Mouse (Mus musculus) cerebellum, adult 11 months (tissue): Measurements from ENCODE around the gene Opa3.

Experiments
- DNase-seq: peaks from one replicate; pipeline ENCODE4 v3.0.0; 2022

Gene Opa3

DNA sequence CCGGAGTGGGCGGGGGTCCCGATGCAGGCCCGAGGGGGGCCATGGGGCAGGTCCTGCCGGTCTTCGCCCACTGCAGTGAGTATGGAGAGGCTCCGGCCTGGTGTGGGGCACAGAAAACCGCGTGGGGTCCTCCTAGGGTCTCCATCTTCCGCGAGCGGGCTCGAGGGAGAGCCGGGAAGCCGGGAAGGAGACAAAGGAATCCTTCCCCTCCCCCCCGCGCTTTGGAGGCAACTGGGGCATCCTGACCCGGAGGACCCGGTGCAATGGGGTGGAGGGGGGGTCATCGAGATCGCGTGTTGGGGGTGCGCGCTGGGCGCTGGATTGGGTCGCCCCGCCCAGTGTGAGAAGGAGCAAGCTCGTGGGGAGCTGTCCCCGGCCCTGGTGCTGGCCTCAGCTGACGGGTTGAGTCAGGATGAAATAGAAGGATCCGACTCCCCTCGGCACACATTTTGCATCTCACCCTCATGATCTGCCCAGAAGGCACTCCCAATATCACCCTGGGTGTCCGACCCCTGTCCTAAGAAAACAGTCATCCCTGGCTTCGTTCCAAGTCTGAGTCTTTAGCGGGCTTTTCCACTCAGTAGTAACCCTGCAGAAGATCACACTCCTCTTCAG, 54.8 kb downstream of the Opa3 start:
- DNase-seq = peak; percentile 67

DNA sequence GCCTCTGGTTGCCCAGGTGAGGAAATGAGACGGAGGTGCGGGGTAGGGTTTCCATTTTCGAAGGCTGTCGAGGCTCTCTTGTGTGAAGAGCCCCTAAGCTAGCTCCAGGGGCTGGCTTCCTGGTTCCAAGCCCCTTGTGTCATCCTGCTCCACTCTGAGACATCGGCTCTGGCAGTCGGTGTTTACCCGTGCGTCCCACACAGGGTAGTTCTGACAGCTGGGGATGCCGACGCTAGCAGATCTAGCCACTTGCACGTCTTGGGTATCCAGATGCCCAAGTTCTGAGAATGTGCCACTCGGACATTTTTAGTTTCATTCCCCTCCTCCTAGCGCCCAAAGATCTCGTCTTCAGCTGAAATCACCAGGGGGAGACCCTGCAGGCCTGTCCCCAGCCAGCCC, 55.3 kb downstream of the Opa3 start:
- no peak for DNase-seq

DNA sequence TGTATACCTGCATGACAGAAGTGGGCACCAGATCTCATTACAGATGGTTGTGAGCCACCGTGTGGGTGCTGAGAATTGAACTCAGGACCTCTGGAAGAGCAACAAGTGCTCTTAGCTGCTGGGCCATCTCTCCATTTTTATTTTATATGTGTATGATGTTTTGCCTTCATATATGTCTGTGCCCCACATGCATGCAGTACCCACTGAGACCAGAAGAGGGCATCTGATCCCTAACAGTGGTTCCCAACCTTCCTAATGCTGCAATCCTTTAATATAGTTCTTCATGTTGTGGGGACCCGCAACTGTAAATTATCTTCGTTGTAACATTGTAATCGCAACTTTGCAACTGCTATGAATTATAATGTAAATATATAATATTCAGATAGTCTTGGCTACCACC, 56.6 kb downstream of the Opa3 start:
- no peak for DNase-seq

DNA sequence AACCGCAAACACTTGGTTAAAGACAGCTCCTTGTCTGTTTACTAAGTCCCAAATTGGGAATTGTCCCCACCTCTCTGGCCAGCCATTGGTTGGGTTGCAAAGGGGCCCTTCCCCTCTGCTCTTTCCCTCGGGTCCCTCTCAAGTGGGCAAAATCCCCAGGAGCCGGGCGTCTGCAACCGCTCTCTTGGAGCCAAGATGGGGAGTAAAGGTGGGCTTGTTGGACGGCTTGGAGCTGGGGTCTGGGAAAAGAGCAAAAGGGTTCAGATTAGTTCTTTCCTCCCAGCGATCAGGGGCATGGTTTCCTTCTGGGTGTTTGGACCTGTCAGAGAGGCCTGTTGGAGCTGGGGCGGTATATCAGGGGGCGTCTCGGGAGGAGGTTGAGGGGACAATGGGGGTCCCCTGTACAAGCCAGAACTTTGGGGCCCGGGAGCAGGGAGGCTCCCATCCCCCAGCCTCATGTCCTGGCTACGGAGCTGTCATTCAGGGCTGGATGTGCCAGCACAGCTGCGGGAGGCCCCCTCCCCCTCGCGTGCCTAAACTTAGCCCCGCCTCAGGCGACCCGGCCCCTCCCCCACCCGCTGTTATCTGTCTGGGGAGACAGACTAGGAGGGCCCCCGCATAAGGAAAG, 62.9 kb downstream of the Opa3 start:
- DNase-seq = no peak

DNA sequence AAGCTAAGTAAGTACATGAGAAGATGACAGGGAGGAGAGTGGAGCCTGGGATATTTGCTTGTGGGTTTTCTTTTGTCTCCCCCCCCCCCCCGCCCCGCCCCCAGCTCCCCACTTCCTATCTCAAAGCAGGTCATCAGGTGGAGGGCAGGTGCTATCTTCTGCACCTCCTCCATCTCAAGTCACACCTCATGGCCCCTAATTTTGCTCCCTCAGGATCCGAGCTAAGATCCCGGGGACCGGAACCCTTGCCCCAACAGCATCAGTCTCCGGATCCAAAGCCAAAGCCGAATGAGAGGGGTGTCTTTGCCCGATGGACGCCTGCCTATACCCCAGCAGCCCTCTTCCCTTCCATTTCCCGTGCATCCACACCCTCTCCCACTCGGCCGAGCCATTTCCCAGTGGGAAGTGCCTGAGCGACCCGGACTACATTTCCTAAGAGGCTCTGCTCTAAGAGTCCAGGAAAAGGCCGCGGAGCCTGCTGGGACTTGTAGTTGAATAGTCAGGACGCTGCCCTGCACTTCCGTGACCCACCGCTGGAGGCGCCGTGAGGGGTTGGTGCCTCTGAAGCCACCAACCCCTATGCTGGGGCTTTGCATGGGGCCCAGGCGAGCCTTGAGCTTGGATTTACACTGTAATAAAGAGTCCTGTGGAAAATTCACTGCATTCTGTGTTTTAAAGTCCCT, 67.5 kb downstream of the Opa3 start:
- peak; percentile 95 for DNase-seq

DNA sequence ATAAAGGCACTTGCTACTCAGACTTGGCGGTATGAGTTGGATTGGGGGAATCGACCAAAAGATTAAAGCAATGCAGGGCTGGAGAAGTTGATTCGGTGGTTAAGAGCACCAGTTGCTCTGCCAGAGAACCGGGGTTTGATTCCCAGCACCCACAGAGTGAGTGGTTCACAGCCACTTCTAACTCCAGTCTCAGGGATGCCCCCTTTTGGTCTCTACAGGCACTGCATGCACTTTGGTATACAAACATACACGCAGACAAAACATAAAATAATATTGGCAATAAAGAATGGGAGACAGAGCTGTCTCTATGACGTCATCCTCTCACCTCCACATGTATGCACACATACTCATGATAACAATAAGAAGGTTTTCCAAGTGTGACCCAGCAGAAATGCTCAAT, 68.9 kb downstream of the Opa3 start:
- no peak for DNase-seq

DNA sequence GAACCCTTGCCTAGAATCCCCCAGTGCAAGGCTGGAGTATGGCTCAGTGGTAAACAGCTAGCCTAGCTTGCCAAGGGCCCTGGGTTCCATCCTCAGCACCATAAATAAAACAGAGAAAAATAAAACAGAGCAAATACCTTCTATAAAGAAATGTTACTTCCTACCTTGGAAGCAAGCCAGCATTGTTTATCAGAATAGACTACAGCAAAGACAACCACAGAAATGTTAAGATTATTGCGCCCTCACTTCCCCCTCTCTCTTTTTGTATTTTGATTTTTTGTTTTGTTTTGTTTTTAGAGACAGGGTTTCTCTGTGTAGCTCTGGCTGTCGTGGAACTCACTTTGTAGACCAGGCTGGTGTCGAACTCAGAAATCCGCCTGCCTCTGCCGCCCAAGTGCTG, 69.7 kb downstream of the Opa3 start:
- DNase-seq = no peak

DNA sequence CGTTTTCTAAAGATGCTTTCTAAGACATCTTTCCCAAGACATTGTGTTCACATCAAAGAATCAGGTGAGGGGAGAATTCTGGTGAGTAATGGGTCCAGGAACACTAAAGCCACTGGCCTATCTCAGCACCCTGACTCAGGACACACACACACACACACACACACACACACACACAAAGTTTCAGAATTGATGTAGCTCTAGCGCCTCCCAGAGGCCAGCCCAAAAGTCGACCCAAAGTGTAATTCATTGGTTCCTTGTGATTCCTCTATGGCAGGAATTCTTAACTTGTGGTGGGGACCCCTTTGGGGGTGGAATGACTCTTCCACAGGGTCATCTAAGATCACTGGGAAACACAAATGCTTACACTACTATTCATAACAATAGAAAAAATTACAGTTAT, 71.1 kb downstream of the Opa3 start:
- no peak for DNase-seq

DNA sequence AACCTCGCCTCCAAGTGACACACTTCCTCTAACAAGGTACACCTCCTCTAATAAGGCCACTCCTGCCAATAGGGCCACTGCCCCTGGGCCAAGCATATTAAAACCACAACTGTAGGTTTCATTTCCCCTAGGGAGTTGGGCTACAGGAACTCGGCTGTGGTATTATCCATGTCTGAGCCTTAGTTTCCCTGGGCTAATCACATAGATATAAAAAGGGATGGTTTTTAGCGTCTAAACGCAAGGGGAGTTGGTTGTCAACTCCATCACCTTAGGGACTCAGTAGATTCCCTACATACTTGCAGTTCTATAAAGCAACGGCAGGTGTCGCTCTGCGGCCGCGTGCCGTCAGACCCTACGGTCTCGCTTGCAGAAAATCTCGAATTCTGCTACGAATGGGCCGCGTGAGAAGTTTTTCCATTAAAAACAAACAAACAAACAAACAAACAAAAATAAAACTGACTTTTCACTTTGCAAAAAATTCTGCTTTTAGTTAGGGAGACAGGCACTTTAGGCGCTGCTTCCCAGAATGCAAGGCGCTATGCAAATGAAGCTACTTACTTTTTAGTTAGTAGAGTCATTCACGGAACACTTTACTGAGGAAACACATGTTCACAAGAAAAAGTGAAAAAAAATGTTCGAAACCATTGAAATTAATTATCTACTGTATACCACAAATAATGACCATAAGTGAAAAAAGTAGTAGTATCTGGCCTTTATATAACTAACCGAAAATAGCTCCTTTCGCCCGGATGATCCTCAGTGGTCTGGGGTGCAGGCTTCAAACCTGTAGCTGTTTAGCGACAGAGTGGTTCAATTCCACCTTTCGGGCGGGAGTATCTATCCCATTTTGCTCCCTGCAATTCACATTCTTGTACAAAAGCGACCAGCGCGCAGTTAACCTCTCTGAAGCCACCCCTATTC, 72.6 kb downstream of the Opa3 start:
- DNase-seq = peak; percentile 76

DNA sequence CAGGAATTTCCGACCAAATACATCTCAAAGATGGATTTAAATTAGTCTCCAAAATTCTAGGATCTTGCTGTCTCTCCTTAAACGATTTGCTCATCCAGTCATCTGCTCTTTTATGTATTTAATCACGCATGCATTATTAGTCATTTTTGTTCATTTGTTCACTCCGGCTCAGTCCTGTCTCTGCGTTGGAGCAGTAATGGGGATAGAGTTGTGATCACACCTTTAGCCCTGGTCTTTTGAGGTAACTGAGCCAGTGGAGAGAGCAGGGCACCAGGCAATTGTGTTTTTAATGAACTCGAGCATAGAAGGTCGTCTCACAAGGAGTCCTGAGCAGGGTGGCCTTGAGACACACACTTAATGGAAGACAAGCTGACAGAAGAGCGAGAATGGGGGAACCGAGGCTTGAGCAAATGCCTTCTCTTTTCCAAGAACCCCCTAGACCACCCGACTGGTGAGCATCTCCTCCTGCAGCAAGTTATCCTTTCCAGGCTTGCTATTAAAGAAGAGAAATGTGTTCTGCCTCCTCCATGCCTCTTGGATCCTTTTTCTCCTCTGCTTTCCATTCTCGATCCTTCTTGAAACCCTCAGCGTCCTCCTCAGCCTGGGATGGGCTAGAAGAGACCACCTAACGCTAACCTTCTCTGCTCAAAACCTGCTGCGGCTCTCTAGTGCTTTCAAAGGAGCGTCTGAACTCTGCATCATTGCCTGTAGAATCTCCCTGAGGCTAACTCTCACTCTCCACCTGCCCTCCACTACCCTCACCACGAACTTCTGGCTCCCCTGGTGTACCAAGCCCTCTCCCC, 73.5 kb downstream of the Opa3 start:
- DNase-seq = no peak

DNA sequence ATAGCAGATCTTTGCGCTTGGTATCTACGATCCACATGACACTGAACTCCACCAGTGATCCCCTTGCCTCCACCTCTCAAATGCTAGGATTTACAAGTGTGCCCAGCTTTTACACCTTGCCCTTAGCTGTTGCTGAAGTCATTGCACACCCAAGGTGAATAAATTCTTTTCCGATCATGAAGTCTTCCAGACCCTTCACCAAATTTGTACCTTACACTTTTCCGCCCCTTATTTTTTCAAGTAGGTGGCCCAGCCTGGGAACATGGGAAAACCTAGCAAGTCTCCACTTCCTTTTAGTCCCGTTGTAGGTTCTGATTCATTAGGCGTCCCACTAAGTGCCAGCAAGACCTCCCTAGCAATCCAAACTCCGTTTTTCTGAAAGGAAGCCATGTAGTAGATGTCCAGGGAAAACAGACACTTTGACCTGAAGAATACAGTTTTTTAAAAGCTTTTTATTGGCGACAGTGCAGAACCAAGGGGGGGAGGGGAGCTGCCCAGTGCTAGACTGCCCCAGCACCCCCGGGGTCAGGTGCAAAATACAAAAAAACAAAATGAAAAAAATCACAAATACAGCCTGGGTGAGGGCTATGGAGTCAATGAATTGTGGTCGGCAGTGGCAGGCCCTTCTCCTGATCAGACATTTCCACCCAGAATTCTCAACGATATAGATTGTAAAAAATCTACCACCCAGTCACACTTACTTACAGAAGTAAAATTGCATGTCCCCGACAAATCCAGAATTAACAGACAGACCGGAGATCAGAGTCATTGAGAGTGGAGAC, 74.3 kb downstream of the Opa3 start:
- no peak for DNase-seq

DNA sequence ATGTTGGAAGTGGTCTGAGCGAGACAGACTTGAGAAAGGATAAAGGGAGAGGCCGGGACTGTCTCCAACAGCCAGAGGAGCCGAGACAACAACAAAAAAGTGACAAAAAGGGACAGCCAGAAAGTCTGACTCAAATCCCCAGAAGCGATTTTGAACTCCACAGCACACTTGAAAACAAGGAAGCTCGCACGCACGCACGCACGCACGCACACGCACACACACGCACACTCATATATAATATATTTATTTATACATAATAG, 74.8 kb downstream of the Opa3 start:
- DNase-seq = no peak

DNA sequence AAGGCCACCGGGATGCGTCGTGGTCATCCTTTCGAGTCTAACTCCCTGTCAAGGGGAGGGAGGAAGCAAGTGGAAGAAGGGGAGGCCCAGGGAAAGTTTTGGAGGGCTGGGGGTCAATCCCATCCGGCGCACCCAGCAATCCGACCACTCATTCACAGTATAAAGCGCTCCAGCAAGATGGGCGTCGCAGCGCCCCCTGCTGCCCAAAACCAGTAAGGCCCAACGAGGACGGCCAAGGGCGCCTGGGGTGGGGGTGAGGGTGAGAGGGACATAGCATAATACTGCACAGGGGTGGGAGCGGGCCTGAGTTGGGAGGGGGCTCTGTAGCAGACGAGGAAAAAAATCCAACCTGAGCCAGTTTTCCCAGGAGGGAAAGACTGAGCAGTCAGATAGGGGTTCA, 75.6 kb downstream of the Opa3 start:
- peak; percentile 80 for DNase-seq

DNA sequence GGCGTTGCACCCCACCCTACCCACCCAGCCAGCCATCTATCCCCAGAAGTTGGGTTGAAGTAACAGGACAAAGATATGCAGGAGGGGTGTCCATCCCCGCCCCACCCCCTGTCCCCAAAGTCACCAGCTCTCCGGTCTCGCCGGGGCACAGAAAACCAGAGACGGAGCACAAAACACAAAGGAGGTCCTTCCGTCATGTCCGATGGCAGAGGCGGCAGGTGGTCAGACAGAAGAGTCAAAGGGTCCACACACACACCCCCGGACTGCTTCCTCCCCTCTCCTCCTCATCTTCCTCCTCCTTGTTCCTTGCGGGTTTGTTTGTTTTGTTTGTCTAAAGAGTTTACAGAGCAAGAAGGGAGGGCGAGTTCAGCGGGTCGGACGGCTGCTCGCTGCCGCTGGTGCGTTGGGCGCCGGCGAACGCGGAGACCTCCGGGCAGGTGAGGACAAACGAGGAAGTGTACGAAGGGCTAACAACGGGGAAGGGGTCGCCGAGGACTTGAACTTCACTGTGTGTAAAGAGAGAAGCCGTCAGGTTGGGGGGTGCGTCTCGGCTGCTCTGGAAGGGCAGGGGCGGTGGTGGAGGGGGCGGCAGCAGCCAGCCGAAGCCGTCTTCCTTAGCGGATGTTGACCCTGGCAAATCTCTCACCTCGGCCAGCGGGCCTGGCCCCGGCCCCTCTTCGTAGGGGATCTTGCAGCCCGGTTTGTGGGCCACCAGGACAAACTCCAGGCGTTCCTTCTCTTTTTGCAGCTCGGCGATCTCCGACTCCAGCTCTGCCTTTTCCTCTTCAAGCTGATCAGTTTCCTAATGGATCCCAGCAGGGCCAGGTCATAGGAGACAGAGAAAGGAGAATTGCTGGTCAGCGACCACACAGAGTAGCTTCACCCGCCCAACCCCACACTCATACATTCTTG, 76.6 kb downstream of the Opa3 start:
- no peak for DNase-seq

DNA sequence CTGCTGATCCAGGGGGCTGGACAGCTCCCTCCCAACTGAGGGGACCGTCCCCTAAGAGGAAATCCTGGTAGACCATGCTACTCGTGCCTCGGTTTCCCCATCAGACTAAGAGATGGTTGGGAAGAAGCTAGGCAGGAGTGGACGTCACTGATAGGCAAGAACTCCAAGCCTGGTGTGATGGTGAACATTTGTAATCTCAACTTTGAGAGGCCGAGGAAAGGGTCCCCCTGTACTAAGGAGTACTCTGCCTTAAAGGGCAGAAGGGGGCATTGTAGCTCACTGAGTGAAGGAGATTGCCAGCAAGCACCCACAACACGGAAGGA, 77.2 kb downstream of the Opa3 start:
- no peak for DNase-seq
